Mouse (Mus musculus) bone marrow, adult 2 months (tissue): Measurements from ENCODE around the gene Ncor1.

Source experiments
- CTCF ChIP-seq: fragments of 200-500 bp; IDR thresholded peaks from 2 replicates; pipeline ENCODE4 v1.5.1; 2011; ENCODE audit warnings: low read length, control low read depth; ENCODE audit not compliant: control insufficient read depth, insufficient read depth
- POLR2A ChIP-seq: fragments of 200-500 bp; IDR thresholded peaks from 2 replicates; pipeline ENCODE4 v1.6.1; 2011; ENCODE audit warnings: low read depth, mild to moderate bottlenecking, control low read depth, low read length, borderline replicate concordance; ENCODE audit not compliant: control insufficient read depth

- TF ChIP-seq POLR2A (no peak), CTCF (no peak)
Measured at GRCm38 (mm10) chr11:62294121-62294520, 164.2 kb downstream of the Ncor1 start.
